ENCODE assay signal across 10 mouse cellular contexts in genomic region chr11:74465712-74466111, GRCm38 (mm10).
DNase-seq lines count a peak whose midpoint lies in the region; ATAC-seq and TF ChIP-seq lines count a peak whose summit lies in the region.
"Had no signal": no experiment of that assay in that cellular context is flagged by ENCODE, and none has a peak within 500 bp of the region (broad histone marks: within the 10 kb centered on the region; RNA-seq: fewer than 3 reads in every experiment).

No protein-coding gene starts in this region.

- peaks cover 14% of the 10 kb centered on the region for H3K4me1 ChIP-seq in hindbrain, embryonic 14.5 days (replicated peaks; ENCODE audit: control insufficient read depth, insufficient read depth, low read length)
- H3K4me1 ChIP-seq in hindbrain, embryonic 16.5 days (ENCODE audit: control insufficient read depth, insufficient read depth, low read depth, low read length): peaks cover 7% of the 10 kb centered on the region; the same call in 1 of the 2 replicates
- H3K4me1 ChIP-seq in MEL (ENCODE audit: control insufficient read depth in 1 of 2, insufficient read depth in 2 of 2, low read length in 2 of 2): peaks cover 5 to 7% of the 10 kb centered on the region in 2 experiments

- no peak; the same call in 1 of the 2 replicates for TF ChIP-seq RAD21 in MEL (IDR thresholded peaks at IDR 0.05; ENCODE audit: low read depth, low read length)

- H3K79me2 ChIP-seq in MEL (ENCODE audit: control insufficient read depth, insufficient read depth, low read length, poor library complexity): no peaks in the 10 kb centered on the region

- H3K27ac ChIP-seq in hindbrain, embryonic 14.5 days: no peak overlapping the region
- H3K27ac ChIP-seq in hindbrain, embryonic 16.5 days (ENCODE audit: low read depth, low read length): no peak overlapping the region
- no peak overlapping the region for H3K27ac ChIP-seq in MEL (ENCODE audit: control insufficient read depth, low read depth, low read length)
- H3K27ac ChIP-seq: liver, embryonic 15.5 days; neural tube, embryonic 13.5 days had no signal

- H3K9me3 ChIP-seq in hindbrain, embryonic 14.5 days (ENCODE audit: control insufficient read depth, low read length): no peaks in the 10 kb centered on the region
- H3K9me3 ChIP-seq in hindbrain, embryonic 16.5 days (ENCODE audit: control insufficient read depth, low read length): no peaks in the 10 kb centered on the region
- H3K9me3 ChIP-seq in MEL (replicated peaks; ENCODE audit: insufficient read depth, low read length): no peaks in the 10 kb centered on the region
- H3K9me3 ChIP-seq: liver, embryonic 15.5 days; neural tube, embryonic 13.5 days had no signal

- H3K4me2 ChIP-seq in hindbrain, embryonic 14.5 days (replicated peaks): no peak overlapping the region
- no peak overlapping the region for H3K4me2 ChIP-seq in hindbrain, embryonic 16.5 days (ENCODE audit: low read length)
- H3K4me2 ChIP-seq: liver, embryonic 15.5 days; neural tube, embryonic 13.5 days had no signal

- no peak for DNase-seq in hindbrain, embryonic 14.5 days (ENCODE audit: low spot score)
- DNase-seq in A20 (ENCODE audit: low read depth, low spot score) (peak; percentile 74), MEL (ENCODE audit: low read depth, low spot score) (peak; percentile 23), MN1 (ENCODE audit: low spot score) (no peak)
- DNase-seq in lung, postnatal 10 days: peak; percentile 14
- DNase-seq in left cerebral cortex, adult 9 months (ENCODE audit: low spot score in 2 of 2): no peak
- DNase-seq in layer of hippocampus, adult 9-10 months (ENCODE audit: low spot score): no peak

- TF ChIP-seq POLR2A in MEL (IDR thresholded peaks at IDR 0.05; ENCODE audit: control insufficient read depth in 1 of 2, insufficient read depth in 1 of 2, low read depth in 1 of 2, low read length in 2 of 2, poor library complexity in 1 of 2): no peak

- no peaks in the 10 kb centered on the region for H3K27me3 ChIP-seq in hindbrain, embryonic 14.5 days (ENCODE audit: control insufficient read depth, insufficient read depth, low read length)
- no peaks in the 10 kb centered on the region for H3K27me3 ChIP-seq in hindbrain, embryonic 16.5 days (replicated peaks; ENCODE audit: control insufficient read depth, insufficient read depth, low read length)
- no peaks in the 10 kb centered on the region for H3K27me3 ChIP-seq in MEL (ENCODE audit: control insufficient read depth in 1 of 2, insufficient read depth in 2 of 2, low read length in 2 of 2)
- H3K27me3 ChIP-seq: liver, embryonic 15.5 days; neural tube, embryonic 13.5 days had no signal

- H3K9ac ChIP-seq in hindbrain, embryonic 14.5 days: no peak overlapping the region
- no peak overlapping the region for H3K9ac ChIP-seq in hindbrain, embryonic 16.5 days (ENCODE audit: low read depth, low read length)
- H3K9ac ChIP-seq in MEL (ENCODE audit: control insufficient read depth, low read depth, low read length, poor library complexity, severe bottlenecking): no peak overlapping the region
- H3K9ac ChIP-seq: liver, embryonic 15.5 days; neural tube, embryonic 13.5 days had no signal

- no peak for TF ChIP-seq EP300 in MEL (IDR thresholded peaks at IDR 0.05; ENCODE audit: low read depth in 1 of 2, low read length in 2 of 2)

- 0 out of 2 replicates have a peak, but pooled peaks have one; percentile 14 for ATAC-seq in hindbrain, embryonic 14.5 days (ENCODE audit: low FRiP score)
- ATAC-seq in hindbrain, embryonic 16.5 days: no peak

- no peak overlapping the region for H3K4me3 ChIP-seq in hindbrain, embryonic 14.5 days (replicated peaks; ENCODE audit: low read length)
- no peak overlapping the region for H3K4me3 ChIP-seq in hindbrain, embryonic 16.5 days (ENCODE audit: low read length)
- H3K4me3 ChIP-seq in MEL (ENCODE audit: control insufficient read depth in 1 of 2, insufficient read depth in 1 of 2, low read depth in 2 of 2, low read length in 2 of 2): no peak overlapping the region
- H3K4me3 ChIP-seq: liver, embryonic 15.5 days; neural tube, embryonic 13.5 days had no signal

- WGBS in hindbrain, embryonic 14.5 days: 47% methylated on average over 7 of the region's 7 CpGs
- 50% methylated on average over 7 of the region's 7 CpGs for WGBS in hindbrain, embryonic 16.5 days

- H3K36me3 ChIP-seq in hindbrain, embryonic 14.5 days (replicated peaks; ENCODE audit: control insufficient read depth, insufficient read depth): no peaks in the 10 kb centered on the region
- H3K36me3 ChIP-seq in hindbrain, embryonic 16.5 days (ENCODE audit: control insufficient read depth, insufficient read depth, low read length): no peaks in the 10 kb centered on the region
- peaks cover 0 to 3% of the 10 kb centered on the region in 2 experiments; a peak in 2 of 4 replicates for H3K36me3 ChIP-seq in MEL (ENCODE audit: control insufficient read depth in 1 of 2, insufficient read depth in 2 of 2, low read length in 2 of 2)
- H3K36me3 ChIP-seq: liver, embryonic 15.5 days; neural tube, embryonic 13.5 days had no signal

- peak; percentile 63 to 76 (median 69) for TF ChIP-seq CTCF in MEL (IDR thresholded peaks at IDR 0.05 in 2 of 3, conservative IDR thresholded peaks at IDR 0.05 in 1 of 3; ENCODE audit: control insufficient read depth in 1 of 3, insufficient read depth in 1 of 3, low read depth in 2 of 3, low read length in 3 of 3, poor library complexity in 1 of 3, severe bottlenecking in 1 of 3)

TF ChIP-seq in MEL, 35 proteins besides CTCF, POLR2A, EP300 and RAD21:
- TF ChIP-seq NELFE (IDR thresholded peaks at IDR 0.05; ENCODE audit: low read depth, low read length) (no peak), SMC3 (IDR thresholded peaks at IDR 0.05; ENCODE audit: low read depth, low read length) (peak; percentile 45), NRF1 (IDR thresholded peaks at IDR 0.05; ENCODE audit: insufficient read depth, low read depth, low read length, poor library complexity, severe bottlenecking) (no peak)

Comparison
In these comparisons a context has a peak if more than half of its experiments do, and no peak if none do; other contexts are left out.
1. DNase-seq: peak in A20 (single experiment), MEL (single experiment) and lung, postnatal 10 days (single experiment); none in hindbrain, embryonic 14.5 days (single experiment), left cerebral cortex, adult 9 months (0 of 2), layer of hippocampus, adult 9-10 months (single experiment) and MN1 (single experiment).